Mouse (Mus musculus) embryonic facial prominence, embryonic 12.5 days (tissue): ENCODE data around the gene Slc25a48. TPM values are rescaled to one million over a fixed set of nuclear protein-coding genes. Genes with fewer than 3 reads are reported as not detected.

Experiments used
- ATAC-seq: fragments of 200-750 bp; cut with Nextera tagmentation; 2 replicates; pipeline ENCODE4 v1.8.0; 2017; ENCODE audit not compliant: insufficient number of reproducible peaks, insufficient read depth, low FRiP score, low TSS enrichment
- H3K27ac ChIP-seq: fragments of 300-500 bp; sonication (generic); 2 replicates; pipeline ENCODE4 v1.5.1; 2016; ENCODE audit warnings: mild to moderate bottlenecking
- H3K27me3 ChIP-seq: fragments of 300-500 bp; sonication (generic); 2 replicates; pipeline ENCODE4 v1.6.1; 2016; ENCODE audit warnings: mild to moderate bottlenecking, moderate library complexity
- H3K36me3 ChIP-seq: fragments of 300-500 bp; sonication (generic); 2 replicates; pipeline ENCODE4 v1.6.1; 2016; ENCODE audit warnings: mild to moderate bottlenecking
- H3K4me1 ChIP-seq: fragments of 300-500 bp; sonication (generic); 2 replicates; pipeline ENCODE4 v1.6.1; 2016
- H3K4me2 ChIP-seq: fragments of 300-500 bp; sonication (generic); replicated peaks from 2 replicates; pipeline ENCODE4 v1.6.1; 2016; ENCODE audit warnings: mild to moderate bottlenecking, moderate library complexity
- H3K4me3 ChIP-seq: fragments of 300-500 bp; sonication (generic); 2 replicates; pipeline ENCODE4 v1.5.1; 2016; ENCODE audit warnings: mild to moderate bottlenecking
- H3K9ac ChIP-seq: fragments of 300-500 bp; sonication (generic); 2 replicates; pipeline ENCODE4 v1.6.1; 2016; ENCODE audit warnings: mild to moderate bottlenecking, moderate library complexity
- H3K9me3 ChIP-seq: fragments of 300-500 bp; sonication (generic); 2 replicates; pipeline ENCODE4 v1.6.1; 2016; ENCODE audit warnings: mild to moderate bottlenecking, moderate library complexity
- WGBS: fragments of 180-500 bp; shearing (Covaris S2); methylation state at CpG from one replicate; pipeline ENCODE4 v1.1.7; 2016; 5-methylcytosine and 5-hydroxymethylcytosine counted together
- polyA plus RNA-seq: library from polyadenylated mRNA; unstranded; fragments of >200 nt; fragmentation: Nextera tagmentation; extraction: Ambion mirVana; gene quantifications from 2 replicates; pipeline ENCODE4 v1.2.1, GENCODE M21; 2016

Gene Slc25a48
- polyA plus RNA-seq, 1 experiment from 2014 or later = 0.05 TPM

DNA sequence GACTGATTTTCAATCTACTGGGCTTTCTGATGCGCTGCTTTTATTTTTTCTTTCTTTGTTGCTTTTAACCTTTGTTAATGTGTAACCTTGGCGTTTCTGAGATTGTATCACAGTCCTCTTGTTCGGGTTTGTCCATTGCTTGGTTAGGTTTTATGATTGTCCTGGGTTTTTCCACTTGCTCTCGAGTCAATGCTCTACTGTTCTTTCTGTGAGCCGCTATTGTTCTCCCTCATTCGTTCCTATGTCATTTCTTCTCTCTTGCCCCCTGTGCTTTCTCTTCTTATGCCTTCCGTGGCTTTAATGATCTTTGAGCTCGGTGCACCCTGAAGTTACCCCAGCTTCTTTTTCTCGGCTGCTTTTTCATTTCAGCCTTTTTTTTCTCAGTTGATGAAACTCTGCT lies 19.8 kb downstream of the Slc25a48 start:
- no peak for ATAC-seq
- Histone ChIP-seq H3K4me3 (no peak overlapping the region), H3K4me2 (no peak overlapping the region), H3K27me3 (no peaks in the 10 kb centered on the region), H3K9me3 (no peaks in the 10 kb centered on the region), H3K36me3 (no peaks in the 10 kb centered on the region), H3K9ac (no peak overlapping the region), H3K4me1 (0 out of 2 replicates have a peak, but pooled peaks cover 2% of the 10 kb centered on the region), H3K27ac (no peak overlapping the region)
- WGBS = 38% methylated on average over 9 of the region's 9 CpGs

- Histone ChIP-seq H3K9ac (no peak overlapping the region), H3K4me1 (0 out of 2 replicates have a peak, but pooled peaks cover 2% of the 10 kb centered on the region), H3K36me3 (no peaks in the 10 kb centered on the region), H3K27me3 (no peaks in the 10 kb centered on the region), H3K9me3 (no peaks in the 10 kb centered on the region), H3K4me2 (no peak overlapping the region), H3K4me3 (no peak overlapping the region), H3K27ac (no peak overlapping the region)
- ATAC-seq = no peak
- WGBS = 79% methylated on average over 4 of the region's 4 CpGs
These were observed 23.3 kb downstream of the Slc25a48 start for GRCm38 (mm10) chr13:56461460-56461859.

- Histone ChIP-seq H3K4me3 (no peak overlapping the region), H3K36me3 (no peaks in the 10 kb centered on the region), H3K9ac (no peak overlapping the region), H3K4me1 (no peaks in the 10 kb centered on the region), H3K27ac (no peak overlapping the region), H3K9me3 (no peaks in the 10 kb centered on the region), H3K27me3 (no peaks in the 10 kb centered on the region), H3K4me2 (no peak overlapping the region)
- no peak for ATAC-seq
- 88% methylated on average over 4 of the region's 4 CpGs for WGBS
These were observed 24.6 kb downstream of the Slc25a48 start for GRCm38 (mm10) chr13:56462791-56463190.

DNA sequence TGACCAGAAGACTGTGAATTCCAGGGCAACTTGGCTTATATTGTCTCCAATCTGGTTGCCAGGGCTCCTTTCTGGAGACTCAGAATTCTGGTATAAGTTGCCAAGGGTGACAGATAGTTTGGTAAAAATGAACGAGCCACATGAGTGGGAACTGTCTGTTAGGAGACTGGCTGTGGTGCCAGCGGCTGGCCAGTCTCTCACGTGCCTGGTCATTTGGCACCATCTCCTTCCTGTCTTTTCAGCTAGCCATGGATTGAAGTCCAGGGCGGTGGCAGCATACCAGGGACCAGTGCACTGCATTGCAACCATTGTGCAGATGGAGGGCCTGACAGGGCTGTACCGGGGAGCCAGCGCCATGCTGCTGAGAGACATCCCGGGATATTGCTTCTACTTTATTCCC lies 25.1 kb downstream of the Slc25a48 start:
- H3K4me1 ChIP-seq = no peaks in the 10 kb centered on the region
- H3K27ac ChIP-seq = no peak overlapping the region
- H3K27me3 ChIP-seq = no peaks in the 10 kb centered on the region
- no peak for ATAC-seq
- no peak overlapping the region for H3K4me2 ChIP-seq
- no peak overlapping the region for H3K9ac ChIP-seq
- WGBS = 93% methylated on average over 7 of the region's 7 CpGs
- no peaks in the 10 kb centered on the region for H3K9me3 ChIP-seq
- H3K36me3 ChIP-seq = no peaks in the 10 kb centered on the region
- H3K4me3 ChIP-seq = no peak overlapping the region

DNA sequence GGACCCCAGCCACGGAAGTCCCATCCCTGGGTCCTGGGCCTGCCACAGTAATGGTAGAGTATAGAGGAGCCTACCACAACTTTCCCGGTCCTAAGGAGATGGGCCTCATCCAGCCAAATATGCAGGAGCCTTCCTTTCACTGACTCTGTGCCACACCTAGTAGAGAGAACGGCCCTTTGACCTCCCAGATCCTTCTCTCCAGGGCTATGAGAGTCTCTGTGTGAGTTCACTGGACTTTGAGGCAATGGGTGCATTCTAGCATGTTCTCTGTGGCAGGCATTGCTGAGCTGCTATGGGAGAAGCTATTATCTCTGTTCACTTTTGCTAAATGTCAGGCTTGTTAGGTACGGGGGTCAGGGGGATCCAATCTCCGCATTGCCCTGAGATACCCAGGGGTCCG lies 25.6 kb downstream of the Slc25a48 start:
- WGBS = 79% methylated on average over 6 of the region's 6 CpGs
- no peaks in the 10 kb centered on the region for H3K36me3 ChIP-seq
- ATAC-seq = no peak
- no peak overlapping the region for H3K4me2 ChIP-seq
- H3K27ac ChIP-seq = no peak overlapping the region
- no peak overlapping the region for H3K4me3 ChIP-seq
- H3K9me3 ChIP-seq = no peaks in the 10 kb centered on the region
- no peaks in the 10 kb centered on the region for H3K27me3 ChIP-seq
- H3K9ac ChIP-seq = no peak overlapping the region
- H3K4me1 ChIP-seq = no peaks in the 10 kb centered on the region

GRCm38 (mm10) chr13:56467786-56468185 lies 29.6 kb downstream of the Slc25a48 start:
- Histone ChIP-seq H3K27ac (no peak overlapping the region), H3K9ac (no peak overlapping the region), H3K27me3 (no peaks in the 10 kb centered on the region), H3K4me1 (no peaks in the 10 kb centered on the region), H3K9me3 (no peaks in the 10 kb centered on the region), H3K36me3 (no peaks in the 10 kb centered on the region), H3K4me3 (no peak overlapping the region), H3K4me2 (no peak overlapping the region)
- 94% methylated on average over 7 of the region's 7 CpGs for WGBS
- no peak for ATAC-seq

DNA sequence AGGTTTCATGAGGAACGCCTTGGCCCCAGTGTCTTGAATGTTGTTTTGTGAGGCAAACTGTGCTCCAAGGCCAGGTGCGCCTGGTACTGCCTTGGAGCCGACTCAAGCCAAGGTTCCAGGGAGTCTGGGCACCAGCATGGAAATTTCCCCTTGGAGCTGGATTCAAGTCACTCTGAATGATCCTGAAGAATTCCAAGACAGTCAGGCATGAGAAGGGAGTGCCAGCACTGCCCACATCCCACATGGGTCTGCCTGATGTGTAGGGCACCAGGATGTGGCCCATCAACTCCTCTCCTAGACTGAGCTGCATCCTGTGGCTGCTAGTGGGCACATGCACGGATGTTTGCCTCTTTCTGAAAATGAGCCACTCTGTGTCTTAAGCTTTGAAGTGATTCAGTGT lies 30.4 kb downstream of the Slc25a48 start:
- WGBS = 89% methylated on average over 4 of the region's 4 CpGs
- H3K4me2 ChIP-seq = no peak overlapping the region
- H3K36me3 ChIP-seq = no peaks in the 10 kb centered on the region
- no peaks in the 10 kb centered on the region for H3K4me1 ChIP-seq
- no peak overlapping the region for H3K9ac ChIP-seq
- no peaks in the 10 kb centered on the region for H3K9me3 ChIP-seq
- no peaks in the 10 kb centered on the region for H3K27me3 ChIP-seq
- H3K4me3 ChIP-seq = no peak overlapping the region
- no peak overlapping the region for H3K27ac ChIP-seq
- no peak for ATAC-seq

DNA sequence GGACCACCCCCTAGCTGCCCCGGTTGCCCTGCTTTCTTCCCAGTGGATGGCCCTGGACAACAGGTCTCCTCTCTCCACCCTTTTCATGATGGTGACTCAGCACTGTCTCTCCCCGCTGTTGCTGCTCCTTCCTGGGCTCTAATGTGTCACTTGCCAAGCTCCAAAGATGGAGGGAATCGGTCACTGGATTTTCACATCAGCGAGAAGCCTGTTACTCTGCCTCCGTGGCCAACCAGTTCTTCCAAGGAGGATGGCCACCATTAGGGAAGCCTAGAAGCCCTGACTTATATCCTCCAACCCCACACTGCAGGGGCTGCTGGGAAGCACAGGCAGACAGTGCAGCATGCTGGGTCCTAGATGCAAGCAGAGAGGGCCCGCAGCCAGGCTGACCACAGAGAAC lies 33.1 kb downstream of the Slc25a48 start:
- H3K9ac ChIP-seq = no peak overlapping the region
- no peaks in the 10 kb centered on the region for H3K4me1 ChIP-seq
- H3K36me3 ChIP-seq = no peaks in the 10 kb centered on the region
- no peak overlapping the region for H3K4me3 ChIP-seq
- no peak overlapping the region for H3K4me2 ChIP-seq
- no peak overlapping the region for H3K27ac ChIP-seq
- no peaks in the 10 kb centered on the region for H3K9me3 ChIP-seq
- H3K27me3 ChIP-seq = no peaks in the 10 kb centered on the region
- no peak for ATAC-seq
- 86% methylated on average over 6 of the region's 6 CpGs for WGBS

GRCm38 (mm10) chr13:56471951-56472350 lies 33.8 kb downstream of the Slc25a48 start:
- H3K4me3 ChIP-seq = no peak overlapping the region
- no peak for ATAC-seq
- H3K36me3 ChIP-seq = no peaks in the 10 kb centered on the region
- no peaks in the 10 kb centered on the region; the same call in 1 of the 2 replicates for H3K4me1 ChIP-seq
- no peaks in the 10 kb centered on the region for H3K27me3 ChIP-seq
- 67% methylated on average over 9 of the region's 9 CpGs for WGBS
- H3K27ac ChIP-seq = no peak overlapping the region
- no peak overlapping the region for H3K4me2 ChIP-seq
- no peak overlapping the region for H3K9ac ChIP-seq
- H3K9me3 ChIP-seq = no peaks in the 10 kb centered on the region

DNA sequence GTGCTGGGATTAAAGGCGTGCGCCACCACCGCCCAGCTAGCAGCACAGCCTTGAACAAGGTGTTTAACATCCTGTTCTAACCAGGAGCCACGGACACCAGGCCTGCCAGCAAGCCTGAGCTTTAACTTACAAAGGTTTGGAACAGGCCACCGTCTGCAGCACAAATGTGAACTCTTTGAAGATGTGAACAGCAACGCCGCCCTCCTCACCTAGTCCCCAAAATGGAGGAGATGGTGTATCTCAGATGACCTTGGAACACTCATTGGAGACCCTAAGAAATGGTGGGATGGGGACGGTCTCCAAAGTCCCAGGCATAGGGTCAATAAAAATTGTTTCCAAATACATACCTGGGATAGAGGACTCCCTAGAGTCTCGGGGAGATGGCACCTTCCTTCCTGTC lies 34.5 kb downstream of the Slc25a48 start:
- 85% methylated on average over 9 of the region's 9 CpGs for WGBS
- Histone ChIP-seq H3K27me3 (no peaks in the 10 kb centered on the region), H3K4me3 (no peak overlapping the region), H3K36me3 (no peaks in the 10 kb centered on the region), H3K27ac (no peak overlapping the region), H3K4me1 (no peaks in the 10 kb centered on the region; the same call in none of the 2 replicates), H3K9ac (no peak overlapping the region), H3K9me3 (no peaks in the 10 kb centered on the region), H3K4me2 (no peak overlapping the region)
- no peak for ATAC-seq

- ATAC-seq = no peak
- Histone ChIP-seq H3K9ac (no peak overlapping the region), H3K4me2 (no peak overlapping the region), H3K4me1 (no peaks in the 10 kb centered on the region; the same call in none of the 2 replicates), H3K36me3 (no peaks in the 10 kb centered on the region), H3K27ac (no peak overlapping the region), H3K4me3 (no peak overlapping the region), H3K27me3 (no peaks in the 10 kb centered on the region), H3K9me3 (no peaks in the 10 kb centered on the region)
- 35% methylated on average over 4 of the region's 4 CpGs for WGBS
These were observed 37.2 kb downstream of the Slc25a48 start for GRCm38 (mm10) chr13:56475363-56475762.

DNA sequence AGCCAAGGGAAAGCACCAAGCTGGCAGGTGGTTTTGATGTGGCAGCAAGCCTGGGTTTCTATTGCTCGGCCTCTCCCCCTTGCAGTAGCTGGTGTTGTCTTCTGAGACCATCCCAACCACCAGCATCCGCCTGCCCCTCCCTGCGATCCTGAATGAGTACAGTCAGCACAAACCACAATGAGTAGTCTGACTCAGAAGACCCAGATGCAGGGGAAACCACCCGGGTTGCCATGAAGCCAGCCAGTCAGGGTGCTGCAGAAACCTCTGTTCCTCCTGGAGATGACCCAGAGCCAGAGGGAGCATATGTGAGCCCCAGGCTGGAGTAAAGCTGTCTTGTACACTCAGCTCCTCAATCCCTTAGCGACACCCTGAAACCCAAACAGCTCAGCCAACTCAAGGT lies 38.6 kb downstream of the Slc25a48 start:
- ATAC-seq = no peak
- Histone ChIP-seq H3K4me2 (no peak overlapping the region), H3K27me3 (no peaks in the 10 kb centered on the region), H3K4me1 (no peaks in the 10 kb centered on the region; the same call in none of the 2 replicates), H3K27ac (no peak overlapping the region), H3K4me3 (no peak overlapping the region), H3K9ac (no peak overlapping the region), H3K9me3 (no peaks in the 10 kb centered on the region), H3K36me3 (no peaks in the 10 kb centered on the region)
- 48% methylated on average over 5 of the region's 5 CpGs for WGBS

DNA sequence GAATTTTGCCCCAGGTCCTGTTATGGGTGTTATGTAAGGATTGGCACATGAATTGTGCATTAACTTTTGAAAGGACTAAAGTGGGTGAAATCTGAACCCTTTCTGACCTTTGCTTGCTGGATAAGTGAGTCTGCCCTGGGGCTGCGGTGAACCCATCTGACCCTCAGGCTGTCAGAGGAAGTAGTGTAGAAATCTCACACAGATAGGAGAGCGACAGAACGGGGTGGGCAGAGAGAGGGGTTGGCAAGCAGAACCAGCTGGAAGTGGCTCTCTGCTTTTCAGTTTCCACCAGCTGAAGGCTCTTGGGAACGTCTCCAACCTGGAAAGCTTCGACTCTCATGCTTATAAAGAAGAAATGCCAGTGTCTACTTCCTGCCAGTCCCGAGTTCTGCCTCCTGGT lies 39.1 kb downstream of the Slc25a48 start:
- H3K4me1 ChIP-seq = no peaks in the 10 kb centered on the region; the same call in none of the 2 replicates
- no peak overlapping the region for H3K4me2 ChIP-seq
- ATAC-seq = no peak
- no peak overlapping the region for H3K4me3 ChIP-seq
- H3K36me3 ChIP-seq = no peaks in the 10 kb centered on the region
- H3K27me3 ChIP-seq = no peaks in the 10 kb centered on the region
- H3K27ac ChIP-seq = no peak overlapping the region
- no peak overlapping the region for H3K9ac ChIP-seq
- 29% methylated on average over 6 of the region's 6 CpGs for WGBS
- H3K9me3 ChIP-seq = no peaks in the 10 kb centered on the region
